Mouse (Mus musculus) lung, postnatal 4 days (tissue): ENCODE results near the gene Gm17304.

ENCODE experiments used
- DNase-seq, 2 experiments: peaks; one replicate each; pipeline ENCODE4 v3.0.0; 2021

Gm17304 gene

DNA sequence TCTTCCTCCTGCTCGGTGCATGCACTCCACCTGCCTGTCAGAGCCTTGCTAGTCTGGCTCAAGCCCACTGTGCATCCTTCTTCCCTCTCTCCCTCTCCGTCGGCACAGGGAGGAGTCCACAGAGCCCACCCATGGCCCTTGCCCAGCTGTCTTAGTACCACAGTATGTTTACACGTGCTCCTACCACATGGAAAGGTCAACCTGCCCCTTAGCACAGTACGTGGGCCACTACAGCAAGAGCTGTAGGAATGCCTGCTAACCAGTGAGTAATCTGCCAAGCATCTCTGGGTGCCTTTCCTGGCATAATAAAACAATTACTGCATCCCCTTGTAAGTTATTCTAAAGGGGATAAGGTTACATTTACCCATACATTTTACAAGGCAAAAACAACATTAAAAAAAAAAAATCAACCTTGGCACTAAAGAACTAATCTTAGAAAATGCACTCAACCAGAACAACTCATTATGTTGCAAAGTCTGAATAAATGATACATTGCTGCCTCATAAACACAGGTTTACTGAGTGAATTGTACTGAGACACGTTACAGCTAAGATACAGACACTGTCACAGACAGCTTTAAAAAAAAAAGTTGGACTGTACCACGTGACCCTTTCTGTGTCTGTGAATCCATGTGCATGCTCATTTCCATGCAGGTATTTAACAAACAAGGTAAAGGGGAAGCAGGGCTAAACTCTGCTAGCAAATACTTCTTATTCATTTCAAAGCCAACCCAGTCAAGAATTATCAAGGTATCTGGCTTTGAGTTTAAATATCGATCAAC, 19.7 kb downstream of the Gm17304 start:
- no peak for DNase-seq

DNA sequence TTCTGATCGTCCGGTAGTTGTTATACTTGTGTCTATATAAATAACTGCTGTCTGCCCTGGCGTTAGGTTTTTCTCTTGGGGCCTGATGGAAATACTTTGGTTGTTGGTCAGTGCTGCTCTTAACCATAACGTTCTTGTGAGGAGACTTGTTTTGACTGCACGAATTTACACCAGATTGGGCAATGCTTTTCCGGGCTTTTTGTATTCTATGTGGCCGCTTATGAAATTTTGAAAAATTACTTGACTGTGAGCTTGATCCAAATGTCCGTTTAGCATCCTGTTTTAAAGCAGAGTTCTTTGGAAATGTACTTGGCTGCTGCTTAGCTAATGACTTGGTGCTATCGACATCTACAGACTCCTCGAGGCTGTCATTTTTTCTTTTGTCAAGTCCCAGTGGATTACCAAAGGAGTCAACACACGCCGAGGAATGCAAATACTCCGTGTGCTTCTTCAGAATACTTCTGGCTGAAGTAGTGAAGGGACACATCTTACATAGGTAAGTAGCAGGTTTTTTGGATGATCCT, 27.6 kb downstream of the Gm17304 start:
- DNase-seq, result no peak

DNA sequence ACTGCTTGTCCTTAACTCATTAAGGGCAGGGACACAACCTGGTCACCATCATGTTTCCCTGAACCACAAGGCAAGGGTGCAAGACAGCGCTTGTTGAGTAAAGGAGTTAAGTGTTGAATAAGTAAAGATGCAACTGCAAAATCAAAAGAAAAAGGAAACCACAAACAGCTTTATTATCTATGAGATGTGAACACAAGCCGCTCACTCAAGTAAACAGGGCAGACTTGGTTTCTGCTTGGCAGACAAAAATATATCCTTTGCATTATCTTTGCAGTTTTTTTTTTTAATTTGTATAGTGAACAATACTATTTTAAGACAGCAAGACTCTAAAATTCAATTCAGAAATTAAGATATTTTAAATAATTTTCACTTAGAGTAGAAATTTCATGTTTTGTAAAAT, 30.7 kb downstream of the Gm17304 start:
- DNase-seq, result no peak

DNA sequence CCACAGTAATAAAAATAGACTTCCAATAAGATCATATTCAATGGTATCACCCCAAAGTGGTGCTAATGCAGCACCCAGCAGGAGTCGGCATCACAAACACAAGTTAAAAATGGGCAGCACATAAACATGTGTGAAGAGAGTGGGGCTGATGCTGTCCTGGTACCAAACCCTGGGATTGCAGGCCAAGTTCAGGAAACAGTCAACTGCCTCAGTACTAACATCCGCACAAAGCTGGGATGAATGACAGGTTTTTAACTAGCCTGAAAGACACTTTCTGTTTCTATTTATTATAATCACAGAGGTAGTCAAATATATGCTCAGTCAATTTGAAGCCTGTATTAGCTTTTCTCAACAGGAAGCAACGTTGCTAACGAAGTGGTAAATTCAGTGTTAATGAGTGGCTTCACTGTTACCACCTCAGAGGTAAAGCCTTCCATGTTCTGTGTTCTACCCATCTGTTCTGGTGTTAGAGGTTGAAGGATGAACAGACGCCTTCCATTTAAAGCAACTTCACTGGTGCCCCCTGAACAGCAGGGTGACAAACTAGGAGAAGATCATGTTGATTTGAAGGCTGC, 31.4 kb downstream of the Gm17304 start:
- DNase-seq, result no peak

DNA sequence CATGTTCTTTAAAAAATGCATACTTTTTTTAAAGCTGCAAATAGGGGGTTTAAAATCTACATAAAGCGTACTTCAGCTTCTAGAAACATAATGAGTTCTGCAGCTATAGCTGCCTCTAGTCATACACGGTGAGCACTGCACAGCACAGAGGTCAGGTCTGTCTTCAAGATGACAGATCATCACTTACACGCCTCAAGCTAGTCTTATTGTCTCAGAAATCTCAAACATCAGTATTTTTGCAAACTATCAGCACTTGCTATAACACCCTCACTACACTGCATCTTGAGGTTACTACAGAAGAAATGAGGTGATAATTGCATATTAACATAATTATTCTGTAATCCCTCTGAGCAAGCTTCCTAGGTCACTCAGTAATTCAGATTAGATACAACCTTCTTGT, 33.0 kb downstream of the Gm17304 start:
- DNase-seq, result no peak

DNA sequence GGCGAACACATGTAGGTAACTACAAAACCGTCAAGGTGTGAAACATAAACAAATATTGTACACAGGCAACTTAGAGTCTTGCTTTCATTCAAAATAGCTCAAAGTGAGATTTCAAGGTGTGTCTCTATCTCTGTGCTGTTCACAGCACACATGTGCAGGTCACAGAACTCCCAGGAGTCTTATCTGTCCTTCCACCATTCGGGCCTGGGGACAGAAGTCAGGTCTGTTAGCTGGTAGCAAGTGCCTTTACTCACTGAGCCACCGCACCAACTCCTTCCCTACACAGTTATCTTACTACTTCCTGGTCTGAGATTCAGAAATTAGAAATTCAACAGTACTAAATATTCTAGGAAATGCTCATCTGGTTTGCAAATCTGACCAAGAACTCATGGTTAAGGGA, 34.5 kb downstream of the Gm17304 start:
- DNase-seq, result no peak

DNA sequence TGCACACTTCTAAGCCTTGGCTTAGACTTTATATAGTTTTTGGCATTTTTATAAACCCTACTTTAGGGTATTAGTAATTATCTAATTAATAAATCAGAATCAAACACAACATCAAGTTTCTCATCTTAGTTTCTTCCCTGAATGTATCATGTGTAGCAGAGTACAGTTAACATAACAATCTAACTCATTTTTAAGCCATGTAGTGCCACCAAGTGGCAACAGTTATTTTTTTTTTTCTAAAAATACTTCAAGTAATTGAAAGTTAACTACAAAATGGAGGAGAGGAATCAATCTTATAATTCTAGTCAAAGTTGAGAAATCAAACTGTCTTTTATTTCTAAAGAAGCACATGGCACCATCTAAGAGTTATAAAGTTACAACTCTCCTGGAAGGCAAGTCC, 40.5 kb downstream of the Gm17304 start:
- no peak for DNase-seq

DNA sequence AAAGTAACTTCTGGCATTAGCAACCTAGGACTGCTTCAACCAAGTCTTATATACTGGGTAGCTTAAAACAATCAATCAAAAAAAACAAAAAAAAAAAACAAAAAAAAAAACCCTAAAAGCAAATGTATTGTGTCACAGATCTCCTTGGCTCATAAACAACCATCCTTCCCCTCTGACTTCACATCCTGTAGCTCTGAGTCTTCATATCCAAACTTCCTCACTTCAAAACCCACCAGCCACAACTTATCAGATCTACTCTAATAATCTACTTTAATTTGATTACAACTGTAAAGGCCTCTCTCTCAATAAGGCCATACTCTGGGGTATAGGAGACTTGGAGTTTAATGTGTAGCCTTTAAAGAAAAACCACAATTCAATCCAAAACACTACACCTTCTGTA, 41.1 kb downstream of the Gm17304 start:
- DNase-seq, result no peak

DNA sequence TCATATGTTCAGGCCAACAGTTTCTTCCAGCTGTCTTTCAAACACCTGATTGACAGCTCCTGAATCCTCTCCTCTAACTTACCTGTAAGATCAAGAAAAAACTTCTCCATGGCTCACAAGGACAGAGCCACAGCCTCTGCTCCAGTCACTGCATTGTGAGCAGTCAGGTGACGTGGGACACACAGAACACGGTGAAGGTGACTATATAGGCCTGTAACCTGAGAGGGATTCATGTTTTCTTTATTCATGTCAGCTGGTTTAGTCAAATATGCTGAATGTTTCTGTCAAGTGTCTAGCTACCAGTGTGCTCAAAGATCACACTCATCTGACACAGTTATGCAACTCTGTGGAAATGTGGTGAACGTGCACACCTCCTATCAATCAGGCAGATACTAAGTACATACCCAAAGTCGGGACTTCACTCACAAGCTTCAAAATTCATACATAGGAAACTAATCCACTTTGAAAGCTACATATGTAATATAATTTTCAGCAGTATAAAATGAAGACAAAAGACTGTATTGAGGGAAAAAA, 43.4 kb downstream of the Gm17304 start:
- no peak for DNase-seq

DNA sequence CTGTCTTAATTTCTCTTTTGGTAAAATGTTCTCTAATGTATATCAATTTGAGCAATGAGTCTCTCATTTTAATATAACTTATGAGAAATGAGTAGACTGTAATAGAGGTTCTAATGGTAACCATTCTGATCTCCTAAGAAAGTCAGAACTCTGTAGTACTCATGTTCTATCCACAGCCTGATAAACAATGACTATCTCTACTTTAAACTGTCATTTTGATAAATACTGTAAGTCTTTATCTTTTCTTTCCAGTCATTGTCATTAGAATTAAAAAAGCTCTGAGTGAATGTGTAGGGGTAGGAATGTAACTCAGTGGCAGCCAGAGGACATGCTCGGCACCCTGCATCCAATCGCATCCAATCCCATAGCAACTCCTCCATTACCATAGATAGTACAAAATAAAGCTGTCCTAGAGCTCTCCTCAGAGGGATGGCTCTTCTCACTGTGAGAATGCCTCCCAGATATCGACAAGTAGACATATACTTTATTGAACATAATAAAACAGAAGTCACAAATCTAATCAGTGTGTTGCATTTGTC, 44.0 kb downstream of the Gm17304 start:
- no peak for DNase-seq
